Mouse (Mus musculus): Measurements from ENCODE around the gene Zfp768. TPM values are rescaled to one million over a fixed set of nuclear protein-coding genes. Genes with fewer than 3 reads are reported as not detected.
"Not testable (repeated sequence)": the region's sequence is repeated elsewhere in the genome, so short reads cannot be mapped to it uniquely, and the experiment has no call there.

The Zfp768 gene
- polyA plus RNA-seq, 1 experiment from 2014 or later: 20.1 TPM

GRCm38 (mm10) chr7:127375271-127376245 is 30.2 kb upstream of the Zfp768 start, which contains the start of gene Zfp747:
Gene Zfp747 (minus strand): TSS chr7:127376050.
- not testable (repeated sequence) for H3K4me1 ChIP-seq (replicated peaks); H3K9me3 ChIP-seq; H3K27me3 ChIP-seq
- Histone ChIP-seq H3K27ac (peak within 1 kb of the TSS; percentile 62), H3K9ac (replicated peaks) (peak within 1 kb of the TSS; percentile 83), H3K36me3 (peaks cover 22% of the 10 kb centered on the region), H3K4me2 (replicated peaks) (peak within 1 kb of the TSS; percentile 73), H3K4me3 (replicated peaks) (peak within 1 kb of the TSS; percentile 73)
- WGBS: 2% methylated on average over 49 of the region's 49 CpGs
- peak; percentile 93 for ATAC-seq

GRCm38 (mm10) chr7:127371870-127372269 is 26.5 kb upstream of the Zfp768 start:
- WGBS: 88% methylated on average over 3 of the region's 3 CpGs
- not testable (repeated sequence) for H3K4me3 ChIP-seq (replicated peaks); H3K27ac ChIP-seq; ATAC-seq; H3K4me1 ChIP-seq (replicated peaks); H3K27me3 ChIP-seq; H3K9me3 ChIP-seq; H3K9ac ChIP-seq (replicated peaks); H3K4me2 ChIP-seq (replicated peaks)
- peaks cover 22% of the 10 kb centered on the region for H3K36me3 ChIP-seq

- Histone ChIP-seq H3K36me3 (peaks cover 22% of the 10 kb centered on the region), H3K4me1 (replicated peaks) (peaks cover 6% of the 10 kb centered on the region; the same call in 1 of the 2 replicates), H3K27me3 (no peaks in the 10 kb centered on the region), H3K9ac (replicated peaks) (no peak overlapping the region), H3K9me3 (no peaks in the 10 kb centered on the region), H3K27ac (no peak overlapping the region), H3K4me2 (replicated peaks) (no peak overlapping the region), H3K4me3 (replicated peaks) (no peak overlapping the region)
- WGBS: 90% methylated on average over 2 of the region's 2 CpGs
- no peak for ATAC-seq
Observed at GRCm38 (mm10) chr7:127371213-127371612, 25.8 kb upstream of the Zfp768 start.

- Histone ChIP-seq H3K9me3 (no peaks in the 10 kb centered on the region), H3K27me3 (peaks cover 5% of the 10 kb centered on the region; the same call in 1 of the 2 replicates), H3K4me3 (replicated peaks) (no peak overlapping the region), H3K9ac (replicated peaks) (no peak overlapping the region), H3K4me2 (replicated peaks) (no peak overlapping the region), H3K4me1 (replicated peaks) (peaks cover 13% of the 10 kb centered on the region), H3K27ac (no peak overlapping the region), H3K36me3 (0 out of 2 replicates have a peak, but pooled peaks cover 3% of the 10 kb centered on the region)
- 90% methylated on average over 3 of the region's 3 CpGs for WGBS
- ATAC-seq: no peak
Observed at GRCm38 (mm10) chr7:127366249-127366648, 20.9 kb upstream of the Zfp768 start.

GRCm38 (mm10) chr7:127364166-127364565 is 18.8 kb upstream of the Zfp768 start:
- WGBS: 39% methylated on average over 4 of the region's 4 CpGs
- Histone ChIP-seq H3K9me3 (no peaks in the 10 kb centered on the region), H3K36me3 (no peaks in the 10 kb centered on the region), H3K27ac (no peak overlapping the region), H3K9ac (replicated peaks) (no peak overlapping the region), H3K4me3 (replicated peaks) (peak overlapping the region; percentile 38), H3K27me3 (peaks cover 12% of the 10 kb centered on the region), H3K4me1 (replicated peaks) (peaks cover 13% of the 10 kb centered on the region), H3K4me2 (replicated peaks) (peak overlapping the region; percentile 76)
- no peak for ATAC-seq

- no peaks in the 10 kb centered on the region for H3K9me3 ChIP-seq
- peak overlapping the region; percentile 57 for H3K9ac ChIP-seq (replicated peaks)
- H3K4me1 ChIP-seq (replicated peaks): peaks cover 13% of the 10 kb centered on the region
- H3K27me3 ChIP-seq: peaks cover 12% of the 10 kb centered on the region
- no peaks in the 10 kb centered on the region for H3K36me3 ChIP-seq
- peak overlapping the region; percentile 8; the same call in 1 of the 2 replicates for H3K27ac ChIP-seq
- peak; percentile 68 for ATAC-seq
- H3K4me3 ChIP-seq (replicated peaks): peak overlapping the region; percentile 38
- peak overlapping the region; percentile 76 for H3K4me2 ChIP-seq (replicated peaks)
- WGBS: 2% methylated on average over 24 of the region's 24 CpGs
Observed at GRCm38 (mm10) chr7:127363475-127363921, 18.1 kb upstream of the Zfp768 start.

GRCm38 (mm10) chr7:127362418-127362817 is 17.0 kb upstream of the Zfp768 start:
- not testable (repeated sequence) for ATAC-seq; H3K27ac ChIP-seq; H3K4me3 ChIP-seq (replicated peaks); H3K9me3 ChIP-seq; H3K36me3 ChIP-seq; H3K9ac ChIP-seq (replicated peaks)
- H3K4me2 ChIP-seq (replicated peaks): peak overlapping the region; percentile 19; the same call in 1 of the 2 replicates
- 7% methylated on average over 13 of the region's 13 CpGs for WGBS
- H3K4me1 ChIP-seq (replicated peaks): peaks cover 13% of the 10 kb centered on the region
- H3K27me3 ChIP-seq: peaks cover 12% of the 10 kb centered on the region

- ATAC-seq: 0 out of 2 replicates have a peak, but pooled peaks have one; percentile 24
Observed at GRCm38 (mm10) chr7:127361449-127361848, 16.1 kb upstream of the Zfp768 start.

GRCm38 (mm10) chr7:127360265-127360664 is 14.9 kb upstream of the Zfp768 start:
- H3K9me3 ChIP-seq: no peaks in the 10 kb centered on the region
- no peaks in the 10 kb centered on the region for H3K36me3 ChIP-seq
- no peak overlapping the region for H3K4me3 ChIP-seq (replicated peaks)
- WGBS: 82% methylated on average over 4 of the region's 4 CpGs
- H3K4me1 ChIP-seq (replicated peaks): peaks cover 13% of the 10 kb centered on the region
- ATAC-seq: no peak
- H3K27ac ChIP-seq: no peak overlapping the region
- peaks cover 12% of the 10 kb centered on the region for H3K27me3 ChIP-seq
- H3K4me2 ChIP-seq (replicated peaks): no peak overlapping the region
- no peak overlapping the region for H3K9ac ChIP-seq (replicated peaks)

More at GRCm38 (mm10) chr7:127361449-127361848, 16.1 kb upstream of the Zfp768 start:
- Histone ChIP-seq H3K4me3 (replicated peaks) (no peak overlapping the region), H3K27me3 (peaks cover 12% of the 10 kb centered on the region), H3K36me3 (no peaks in the 10 kb centered on the region), H3K27ac (no peak overlapping the region), H3K4me1 (replicated peaks) (peaks cover 13% of the 10 kb centered on the region), H3K9ac (replicated peaks) (no peak overlapping the region), H3K4me2 (replicated peaks) (no peak overlapping the region), H3K9me3 (no peaks in the 10 kb centered on the region)
- WGBS: 52% methylated on average over 13 of the region's 13 CpGs

GRCm38 (mm10) chr7:127358472-127358871 is 13.1 kb upstream of the Zfp768 start:
- no peak overlapping the region for H3K4me2 ChIP-seq (replicated peaks)
- 76% methylated on average over 4 of the region's 4 CpGs for WGBS
- no peaks in the 10 kb centered on the region for H3K36me3 ChIP-seq
- peaks cover 14% of the 10 kb centered on the region for H3K27me3 ChIP-seq
- H3K27ac ChIP-seq: no peak overlapping the region
- H3K9me3 ChIP-seq: no peaks in the 10 kb centered on the region
- ATAC-seq: no peak
- no peak overlapping the region for H3K4me3 ChIP-seq (replicated peaks)
- peaks cover 4% of the 10 kb centered on the region for H3K4me1 ChIP-seq (replicated peaks)
- H3K9ac ChIP-seq (replicated peaks): no peak overlapping the region

GRCm38 (mm10) chr7:127357871-127358270 is 12.5 kb upstream of the Zfp768 start:
- H3K36me3 ChIP-seq: no peaks in the 10 kb centered on the region
- ATAC-seq: no peak
- WGBS: 54% methylated on average over 2 of the region's 2 CpGs
- no peak overlapping the region for H3K4me3 ChIP-seq (replicated peaks)
- H3K27ac ChIP-seq: no peak overlapping the region
- peaks cover 14% of the 10 kb centered on the region; the same call in 1 of the 2 replicates for H3K27me3 ChIP-seq
- H3K4me1 ChIP-seq (replicated peaks): 0 out of 2 replicates have a peak, but pooled peaks cover 3% of the 10 kb centered on the region
- no peaks in the 10 kb centered on the region for H3K9me3 ChIP-seq
- H3K4me2 ChIP-seq (replicated peaks): no peak overlapping the region
- H3K9ac ChIP-seq (replicated peaks): no peak overlapping the region

- Histone ChIP-seq H3K9ac (replicated peaks) (no peak overlapping the region), H3K36me3 (no peaks in the 10 kb centered on the region), H3K27ac (no peak overlapping the region), H3K4me1 (replicated peaks) (no peaks in the 10 kb centered on the region), H3K4me2 (replicated peaks) (no peak overlapping the region), H3K27me3 (peaks cover 9% of the 10 kb centered on the region; the same call in 1 of the 2 replicates), H3K4me3 (replicated peaks) (no peak overlapping the region), H3K9me3 (no peaks in the 10 kb centered on the region)
- 67% methylated on average over 3 of the region's 3 CpGs for WGBS
- no peak for ATAC-seq
Observed at GRCm38 (mm10) chr7:127355796-127356195, 10.4 kb upstream of the Zfp768 start.

All from midbrain, embryonic 13.5 days (tissue).